In genomic region chr11:101982981-101983411, GRCm38 (mm10) we compare ENCODE assay signal across 8 mouse cellular contexts. TPM values are rescaled to one million over a fixed set of nuclear protein-coding genes. Genes with fewer than 3 reads are reported as not detected.
A peak's percentile ranks its signal among the peaks of the same experiment; 100 is the strongest.
DNase-seq lines count a peak whose midpoint lies in the region; ATAC-seq lines count a peak whose summit lies in the region.

No protein-coding gene starts in this region.

- DNase-seq in cerebellum, adult 8-10 months, result peak; percentile 43
- no peak for DNase-seq in cerebellum, adult 11 months
- peak; percentile 83 for DNase-seq in R1 (ENCODE audit: low read depth, low spot score)
- DNase-seq in heart, postnatal 4 days, result peak; percentile 53
- DNase-seq in thymus, postnatal 4 days, result no peak
- DNase-seq in gastrocnemius, postnatal 36 days, result no peak

- H3K9me3 ChIP-seq in liver, embryonic 16.5 days (replicated peaks; ENCODE audit: control insufficient read depth, low read length), result no peaks in the 10 kb centered on the region

- WGBS in liver, embryonic 16.5 days (ENCODE audit: insufficient replicate concordance), result 44% methylated on average over 6 of the region's 6 CpGs

- no peak overlapping the region for H3K27ac ChIP-seq in liver, embryonic 16.5 days (ENCODE audit: low read length)

- peaks cover 20% of the 10 kb centered on the region for H3K27me3 ChIP-seq in liver, embryonic 16.5 days (ENCODE audit: control insufficient read depth, insufficient read depth, low read depth, low read length)

- peaks cover 20% of the 10 kb centered on the region for H3K4me1 ChIP-seq in liver, embryonic 16.5 days (ENCODE audit: control insufficient read depth, low read depth, low read length)

- no peak overlapping the region for H3K4me3 ChIP-seq in liver, embryonic 16.5 days (ENCODE audit: low read depth, low read length)

- no peak overlapping the region for H3K9ac ChIP-seq in liver, embryonic 16.5 days (ENCODE audit: low read depth, low read length)

- intact Hi-C loops in gastrocnemius, postnatal 36 days (cut with DNase I), result no loop called here

- H3K4me2 ChIP-seq in liver, embryonic 16.5 days (ENCODE audit: low read depth, low read length), result peak overlapping the region; percentile 27; the same call in 1 of the 2 replicates

- no peaks in the 10 kb centered on the region for H3K36me3 ChIP-seq in liver, embryonic 16.5 days (ENCODE audit: control insufficient read depth, insufficient read depth)

- no peak for ATAC-seq in liver, embryonic 16.5 days (ENCODE audit: low read depth)
- no peak for ATAC-seq in megakaryocyte progenitor cell, adult 5-6 weeks (replicated peaks; ENCODE audit: poor library complexity)

RNA-seq across cellular contexts. Expression of gene Cfap97d1, which starts 1.1 kb away (rescaled TPM):
- not detected for total RNA-seq in heart, postnatal 4 days (2021)
- polyA plus RNA-seq in liver, embryonic 16.5 days (2015; fragmentation: Nextera tagmentation; extraction: Ambion mirVana), result not detected in 2 replicates
- total RNA-seq in gastrocnemius, postnatal 36 days (2021), result not detected
- not detected in 2 replicates for total RNA-seq in megakaryocyte progenitor cell, adult 5-6 weeks (2015)
- total RNA-seq in megakaryocyte progenitor cell, adult 5-6 weeks (2017), result not detected in 2 replicates

RNA-seq across cellular contexts. Expression of gene Dusp3, which starts 3.8 kb away (rescaled TPM):
- total RNA-seq in heart, postnatal 4 days (2021), result 100 to 1,000 TPM; 149 to 162 TPM
- polyA plus RNA-seq in liver, embryonic 16.5 days (2015; fragmentation: Nextera tagmentation; extraction: Ambion mirVana), result 8.1 and 8.9 TPM in 2 replicates
- total RNA-seq in gastrocnemius, postnatal 36 days (2021), result 100 to 1,000 TPM; 126 to 167 TPM
- 3.4 and 4.7 TPM in 2 replicates for total RNA-seq in megakaryocyte progenitor cell, adult 5-6 weeks (2015)
- total RNA-seq in megakaryocyte progenitor cell, adult 5-6 weeks (2017), result 1.4 and 4.1 TPM in 2 replicates

RNA-seq across cellular contexts. Expression of gene Sost, which starts 16.2 kb away (rescaled TPM):
- 1 to 10 TPM; 7.5 to 8.2 TPM for total RNA-seq in heart, postnatal 4 days (2021)
- not detected in 2 replicates for polyA plus RNA-seq in liver, embryonic 16.5 days (2015; fragmentation: Nextera tagmentation; extraction: Ambion mirVana)
- not detected for total RNA-seq in gastrocnemius, postnatal 36 days (2021)
- not detected in 2 replicates for total RNA-seq in megakaryocyte progenitor cell, adult 5-6 weeks (2015)
- total RNA-seq in megakaryocyte progenitor cell, adult 5-6 weeks (2017), result not detected in 2 replicates

RNA-seq across cellular contexts. Expression of gene Mpp3, which starts 45.3 kb away (rescaled TPM):
- 1 to 10 TPM; 6.2 to 7.4 TPM for total RNA-seq in heart, postnatal 4 days (2021)
- 0.28 and 0.76 TPM in 2 replicates for polyA plus RNA-seq in liver, embryonic 16.5 days (2015; fragmentation: Nextera tagmentation; extraction: Ambion mirVana)
- total RNA-seq in gastrocnemius, postnatal 36 days (2021), result 10 to 100 TPM; 26.4 to 33.6 TPM
- not detected in 2 replicates for total RNA-seq in megakaryocyte progenitor cell, adult 5-6 weeks (2015)
- not detected in 2 replicates for total RNA-seq in megakaryocyte progenitor cell, adult 5-6 weeks (2017)

RNA-seq across cellular contexts. Expression of gene Cd300lg, which starts 58.3 kb away (rescaled TPM):
- 10 to 100 TPM; 32.3 to 36.2 TPM for total RNA-seq in heart, postnatal 4 days (2021)
- polyA plus RNA-seq in liver, embryonic 16.5 days (2015; fragmentation: Nextera tagmentation; extraction: Ambion mirVana), result 0.68 and 0.87 TPM in 2 replicates
- 10 to 100 TPM; 17.6 to 18.2 TPM for total RNA-seq in gastrocnemius, postnatal 36 days (2021)
- 0.66 and 1.3 TPM in 2 replicates for total RNA-seq in megakaryocyte progenitor cell, adult 5-6 weeks (2015)
- total RNA-seq in megakaryocyte progenitor cell, adult 5-6 weeks (2017), result 0.71 and 1.1 TPM in 2 replicates

Comparison
In these comparisons a context has a peak if more than half of its experiments do, and no peak if none do; other contexts are left out.
1. DNase-seq: peak in cerebellum, adult 8-10 months (single experiment), R1 (single experiment) and heart, postnatal 4 days (single experiment); none in cerebellum, adult 11 months (single experiment), thymus, postnatal 4 days (single experiment) and gastrocnemius, postnatal 36 days (0 of 2).
2. RNA of gene Dusp3, which starts 3.8 kb away (total RNA-seq): 126 to 167 TPM in gastrocnemius, postnatal 36 days and 149 to 162 TPM in heart, postnatal 4 days; 1.4 to 4.7 TPM in megakaryocyte progenitor cell, adult 5-6 weeks; every median in the first group is over 10 times any median in the second.
3. RNA of gene Sost, which starts 16.2 kb away (total RNA-seq): 7.5 to 8.2 TPM in heart, postnatal 4 days; not detected in gastrocnemius, postnatal 36 days and not detected in megakaryocyte progenitor cell, adult 5-6 weeks; every median in the first group is over 4 times any median in the second.